ENCODE assay signal across 7 mouse cellular contexts in genomic region chr8:83741849-83742655, GRCm38 (mm10). TPM values are rescaled to one million over a fixed set of nuclear protein-coding genes. Genes with fewer than 3 reads are reported as not detected.
DNase-seq lines count a peak whose midpoint lies in the region; ATAC-seq and TF ChIP-seq lines count a peak whose summit lies in the region.

No protein-coding gene starts in this region.

- no peak for TF ChIP-seq RAD21 in MEL (IDR thresholded peaks at IDR 0.05; ENCODE audit: low read depth, low read length)

- H3K27me3 ChIP-seq in MEL (ENCODE audit: control insufficient read depth in 1 of 2, insufficient read depth in 2 of 2, low read length in 2 of 2): no peaks in the 10 kb centered on the region
- 0 out of 2 replicates have a peak, but pooled peaks cover 4% of the 10 kb centered on the region for H3K27me3 ChIP-seq in lung, embryonic 14.5 days (ENCODE audit: insufficient read depth, low read length)
- no peaks in the 10 kb centered on the region for H3K27me3 ChIP-seq in stomach, postnatal 0 days (ENCODE audit: control insufficient read depth, insufficient read depth, low read length)

- ATAC-seq in lung, embryonic 14.5 days (ENCODE audit: insufficient read depth): no peak
- no peak for ATAC-seq in stomach, postnatal 0 days (ENCODE audit: low FRiP score, low TSS enrichment)

- peak; percentile 82 for DNase-seq in CD4-positive, CD25-positive, alpha-beta regulatory T cell, adult 2 months (ENCODE audit: low read depth, low spot score)
- peak; percentile 19 for DNase-seq in MEL (ENCODE audit: low read depth, low spot score)
- peak; percentile 30 to 32 for DNase-seq in heart, postnatal 14 days
- DNase-seq in lung, embryonic 14.5 days: peak; percentile 66
- no peak for DNase-seq in stomach, postnatal 0 days (ENCODE audit: low spot score)
- no peak for DNase-seq in gastrocnemius, postnatal 36 days
- DNase-seq in gastrocnemius, postnatal 14 days: no peak

- peak overlapping the region; percentile 92 for H3K4me2 ChIP-seq in lung, embryonic 14.5 days
- peak overlapping the region; percentile 85 for H3K4me2 ChIP-seq in stomach, postnatal 0 days (replicated peaks; ENCODE audit: low read depth)

- no peaks in the 10 kb centered on the region for H3K9me3 ChIP-seq in MEL (replicated peaks; ENCODE audit: insufficient read depth, low read length)
- H3K9me3 ChIP-seq in lung, embryonic 14.5 days (ENCODE audit: low read depth, low read length): no peaks in the 10 kb centered on the region
- no peaks in the 10 kb centered on the region for H3K9me3 ChIP-seq in stomach, postnatal 0 days (ENCODE audit: control insufficient read depth, low read length)

- peaks cover 17 to 45% of the 10 kb centered on the region in 2 experiments for H3K4me1 ChIP-seq in MEL (ENCODE audit: control insufficient read depth in 1 of 2, insufficient read depth in 2 of 2, low read length in 2 of 2)
- H3K4me1 ChIP-seq in lung, embryonic 14.5 days (ENCODE audit: insufficient read depth): peaks cover 16% of the 10 kb centered on the region
- peaks cover 5% of the 10 kb centered on the region; the same call in 1 of the 2 replicates for H3K4me1 ChIP-seq in stomach, postnatal 0 days (replicated peaks; ENCODE audit: control insufficient read depth, insufficient read depth)

- no peak overlapping the region for H3K9ac ChIP-seq in MEL (ENCODE audit: control insufficient read depth, low read depth, low read length, poor library complexity, severe bottlenecking)
- peak overlapping the region; percentile 71 for H3K9ac ChIP-seq in lung, embryonic 14.5 days
- H3K9ac ChIP-seq in stomach, postnatal 0 days (ENCODE audit: low read length): peak overlapping the region; percentile 78

- no peak overlapping the region for H3K4me3 ChIP-seq in MEL (ENCODE audit: control insufficient read depth in 1 of 2, insufficient read depth in 1 of 2, low read depth in 2 of 2, low read length in 2 of 2)
- H3K4me3 ChIP-seq in lung, embryonic 14.5 days (ENCODE audit: low read depth, low read length): peak overlapping the region; percentile 58
- peak overlapping the region; percentile 69; the same call in 1 of the 2 replicates for H3K4me3 ChIP-seq in stomach, postnatal 0 days (ENCODE audit: low read depth, low read length)

- peaks cover 3% of the 10 kb centered on the region; the same call in 1 of the 2 replicates for H3K79me2 ChIP-seq in MEL (ENCODE audit: control insufficient read depth, insufficient read depth, low read length, poor library complexity)

- WGBS in lung, embryonic 14.5 days: 68% methylated on average over 19 of the region's 19 CpGs
- 70% methylated on average over 19 of the region's 19 CpGs for WGBS in stomach, postnatal 0 days

- no peak for TF ChIP-seq EP300 in MEL (IDR thresholded peaks at IDR 0.05; ENCODE audit: low read depth in 1 of 2, low read length in 2 of 2)
- TF ChIP-seq EP300 in stomach, postnatal 0 days (optimal IDR thresholded peaks at IDR 0.05): no peak

- no peak overlapping the region for H3K27ac ChIP-seq in MEL (ENCODE audit: control insufficient read depth, low read depth, low read length)
- peak overlapping the region; percentile 84; the same call in 1 of the 2 replicates for H3K27ac ChIP-seq in lung, embryonic 14.5 days (ENCODE audit: low read depth)
- peak overlapping the region; percentile 89 for H3K27ac ChIP-seq in stomach, postnatal 0 days (replicated peaks)

- no peak for TF ChIP-seq CTCF in MEL (IDR thresholded peaks at IDR 0.05 in 2 of 3, conservative IDR thresholded peaks at IDR 0.05 in 1 of 3; ENCODE audit: control insufficient read depth in 1 of 3, insufficient read depth in 1 of 3, low read depth in 2 of 3, low read length in 3 of 3, poor library complexity in 1 of 3, severe bottlenecking in 1 of 3)
- no peak for TF ChIP-seq CTCF in lung, embryonic 14.5 days (IDR thresholded peaks at IDR 0.05; ENCODE audit: low read depth)
- TF ChIP-seq CTCF in stomach, postnatal 0 days (IDR thresholded peaks at IDR 0.05; ENCODE audit: low read depth): no peak

- intact Hi-C loops in heart, postnatal 14 days (cut with DNase I): no loop called here
- intact Hi-C loops in gastrocnemius, postnatal 36 days (cut with DNase I): no loop called here
- intact Hi-C loops in gastrocnemius, postnatal 14 days (cut with DNase I; ENCODE audit: low total_unique reads): no loop called here

- no peak for TF ChIP-seq POLR2A in MEL (IDR thresholded peaks at IDR 0.05; ENCODE audit: control insufficient read depth in 1 of 2, insufficient read depth in 1 of 2, low read depth in 1 of 2, low read length in 2 of 2, poor library complexity in 1 of 2)

- H3K36me3 ChIP-seq in MEL (ENCODE audit: control insufficient read depth in 1 of 2, insufficient read depth in 2 of 2, low read length in 2 of 2): peaks cover 0 to 27% of the 10 kb centered on the region in 2 experiments; a peak in 2 of 4 replicates
- H3K36me3 ChIP-seq in lung, embryonic 14.5 days (ENCODE audit: insufficient read depth): no peaks in the 10 kb centered on the region
- H3K36me3 ChIP-seq in stomach, postnatal 0 days (ENCODE audit: control insufficient read depth, insufficient read depth, low read length): no peaks in the 10 kb centered on the region

TF ChIP-seq in MEL, 35 proteins besides CTCF, POLR2A, EP300 and RAD21:
- TF ChIP-seq USF1 (IDR thresholded peaks at IDR 0.05; ENCODE audit: low read depth, low read length) (peak; percentile 67), TCF12 (IDR thresholded peaks at IDR 0.05; ENCODE audit: low read depth, low read length) (no peak)

RNA-seq across cellular contexts. Expression of gene Adgre5, which starts 0.9 kb away (rescaled TPM):
- 16.1 and 18.5 TPM in 2 replicates for total RNA-seq in MEL (2012; rRNA removed)
- 10 to 100 TPM in 1 of 2 experiments, not detected in 1; 21.4 TPM for polyA plus RNA-seq in MEL (2012; ENCODE audit: insufficient read depth in 1 of 2, insufficient read length in 2 of 2, low read depth in 1 of 2, low replicate concordance in 2 of 2, missing spikeins in 1 of 2)
- 10 to 100 TPM; 56.7 to 59.2 TPM for total RNA-seq in heart, postnatal 14 days (2021)
- 56.9 and 57.0 TPM in 2 replicates for polyA plus RNA-seq in lung, embryonic 14.5 days (2014; fragmentation: Nextera tagmentation; extraction: Ambion mirVana)
- polyA plus RNA-seq in stomach, postnatal 0 days (2015; fragmentation: Nextera tagmentation; extraction: Ambion mirVana): 16.9 and 17.1 TPM in 2 replicates
- total RNA-seq in gastrocnemius, postnatal 36 days (2021): 10 to 100 TPM; 21.9 to 22.5 TPM
- 10 to 100 TPM; 31.6 to 40.0 TPM for total RNA-seq in gastrocnemius, postnatal 14 days (2021)

RNA-seq across cellular contexts. Expression of gene Ddx39, which starts 27.1 kb away (rescaled TPM):
- total RNA-seq in MEL (2012; rRNA removed): 279 and 361 TPM in 2 replicates
- 100 to 1,000 TPM; 272 to 304 TPM for polyA plus RNA-seq in MEL (2012; ENCODE audit: insufficient read depth in 1 of 2, insufficient read length in 2 of 2, low read depth in 1 of 2, low replicate concordance in 2 of 2, missing spikeins in 1 of 2)
- 10 to 100 TPM; 24.1 to 26.0 TPM for total RNA-seq in heart, postnatal 14 days (2021)
- polyA plus RNA-seq in lung, embryonic 14.5 days (2014; fragmentation: Nextera tagmentation; extraction: Ambion mirVana): 184 and 199 TPM in 2 replicates
- 83.8 and 86.6 TPM in 2 replicates for polyA plus RNA-seq in stomach, postnatal 0 days (2015; fragmentation: Nextera tagmentation; extraction: Ambion mirVana)
- 10 to 100 TPM; 11.3 to 12.0 TPM for total RNA-seq in gastrocnemius, postnatal 36 days (2021)
- 10 to 100 TPM; 11.0 to 14.7 TPM for total RNA-seq in gastrocnemius, postnatal 14 days (2021)

RNA-seq across cellular contexts. Expression of gene Pkn1, which starts 43.1 kb away (rescaled TPM):
- 33.5 and 37.8 TPM in 2 replicates for total RNA-seq in MEL (2012; rRNA removed)
- polyA plus RNA-seq in MEL (2012; ENCODE audit: insufficient read depth in 1 of 2, insufficient read length in 2 of 2, low read depth in 1 of 2, low replicate concordance in 2 of 2, missing spikeins in 1 of 2): 10 to 100 TPM; 41.2 to 73.2 TPM
- total RNA-seq in heart, postnatal 14 days (2021): 10 to 100 TPM; 60.5 to 61.1 TPM
- polyA plus RNA-seq in lung, embryonic 14.5 days (2014; fragmentation: Nextera tagmentation; extraction: Ambion mirVana): 35.8 and 37.7 TPM in 2 replicates
- 14.4 and 16.2 TPM in 2 replicates for polyA plus RNA-seq in stomach, postnatal 0 days (2015; fragmentation: Nextera tagmentation; extraction: Ambion mirVana)
- 10 to 100 TPM; 30.6 to 33.7 TPM for total RNA-seq in gastrocnemius, postnatal 36 days (2021)
- total RNA-seq in gastrocnemius, postnatal 14 days (2021): 10 to 100 TPM; 52.5 to 52.6 TPM

Comparison
In these comparisons a context has a peak if more than half of its experiments do, and no peak if none do; other contexts are left out.
1. DNase-seq: peak in CD4-positive, CD25-positive, alpha-beta regulatory T cell, adult 2 months (single experiment), MEL (single experiment), heart, postnatal 14 days (2 of 2) and lung, embryonic 14.5 days (single experiment); none in stomach, postnatal 0 days (single experiment), gastrocnemius, postnatal 36 days (0 of 2) and gastrocnemius, postnatal 14 days (single experiment).
2. H3K4me3 ChIP-seq: peak in lung, embryonic 14.5 days (single experiment) and stomach, postnatal 0 days (single experiment); none in MEL (0 of 2).
3. RNA of gene Ddx39, which starts 27.1 kb away (total RNA-seq): 279 to 361 TPM in MEL; 24.1 to 26.0 TPM in heart, postnatal 14 days, 11.0 to 14.7 TPM in gastrocnemius, postnatal 14 days and 11.3 to 12.0 TPM in gastrocnemius, postnatal 36 days; every median in the first group is over 10 times any median in the second.